Mouse (Mus musculus) ES-Bruce4 (cell line): ENCODE data around the gene Erc1. TPM values are rescaled to one million over a fixed set of nuclear protein-coding genes. Genes with fewer than 3 reads are reported as not detected.

Experiments used
- H3K27ac ChIP-seq: 2 replicates; pipeline ENCODE4 v1.5.1; 2012; ENCODE audit warnings: low read length, inconsistent platforms; ENCODE audit not compliant: insufficient read depth
- H3K27me3 ChIP-seq: 2 replicates; pipeline ENCODE4 v1.6.1; 2012; ENCODE audit warnings: mild to moderate bottlenecking, low read length, inconsistent platforms; ENCODE audit not compliant: control insufficient read depth, poor library complexity, insufficient read depth, severe bottlenecking
- H3K36me3 ChIP-seq: 2 replicates; pipeline ENCODE4 v1.6.1; 2012; ENCODE audit warnings: inconsistent platforms, mild to moderate bottlenecking, low read length, moderate library complexity; ENCODE audit not compliant: control insufficient read depth, poor library complexity, insufficient read depth, severe bottlenecking
- H3K4me1 ChIP-seq: one replicate; pipeline ENCODE4 v1.8.1; 2011; ENCODE audit warnings: low read length; ENCODE audit not compliant: control insufficient read depth, insufficient read depth
- H3K4me3 ChIP-seq: 2 replicates; pipeline ENCODE4 v1.5.1; 2011; ENCODE audit warnings: low read depth, mild to moderate bottlenecking, low read length
- H3K9ac ChIP-seq: 2 replicates; pipeline ENCODE4 v1.6.1; 2012; ENCODE audit warnings: low read depth, mild to moderate bottlenecking, inconsistent platforms; ENCODE audit not compliant: poor library complexity, severe bottlenecking
- H3K9me3 ChIP-seq: replicated peaks from 2 replicates; pipeline ENCODE4 v1.6.1; 2012; ENCODE audit warnings: mild to moderate bottlenecking, low read length, inconsistent platforms; ENCODE audit not compliant: control insufficient read depth, poor library complexity, insufficient read depth, severe bottlenecking
- CTCF ChIP-seq: IDR thresholded peaks from one replicate; pipeline ENCODE4 v1.8.1; 2011; ENCODE audit warnings: low read depth, low read length
- EP300 ChIP-seq: IDR thresholded peaks from 2 replicates; pipeline ENCODE4 v1.6.1; 2011; ENCODE audit warnings: low read depth, low read length; ENCODE audit not compliant: insufficient read depth
- POLR2A ChIP-seq: IDR thresholded peaks from one replicate; pipeline ENCODE4 v1.8.1; 2011; ENCODE audit warnings: low read length; ENCODE audit not compliant: insufficient read depth
- polyA plus RNA-seq: library from polyadenylated mRNA; stranded (reverse); fragments of >200 nt; gene quantifications from 2 replicates; pipeline ENCODE4 v1.2.4, GENCODE M21; 2011; ENCODE audit warnings: low read depth; ENCODE audit not compliant: missing spikeins, insufficient read depth, insufficient read length

Gene Erc1
- polyA plus RNA-seq = 51.2 and 55.6 TPM in 2 replicates

GRCm38 (mm10) chr6:119848034-119848695 lies at the start of gene Erc1:
Erc1 (minus strand) TSS chr6:119848167.
- H3K36me3 ChIP-seq = no peaks in the 10 kb centered on the region
- TF ChIP-seq CTCF = no peak
- no peak for TF ChIP-seq POLR2A
- TF ChIP-seq EP300 = no peak

GRCm38 (mm10) chr6:119892711-119893110 lies 44.7 kb upstream of the Erc1 start:
- Histone ChIP-seq H3K4me3 (no peak overlapping the region), H3K9ac (no peak overlapping the region), H3K9me3 (no peaks in the 10 kb centered on the region), H3K36me3 (no peaks in the 10 kb centered on the region), H3K27me3 (no peaks in the 10 kb centered on the region; the same call in 1 of the 2 replicates), H3K27ac (no peak overlapping the region), H3K4me1 (no peaks in the 10 kb centered on the region)
- TF ChIP-seq CTCF = no peak

More at GRCm38 (mm10) chr6:119848034-119848695, at the start of gene Erc1:
- H3K4me3 ChIP-seq = peak within 1 kb of the TSS; percentile 97
- peak within 1 kb of the TSS; percentile 64 for H3K27ac ChIP-seq
- no peaks in the 10 kb centered on the region for H3K27me3 ChIP-seq
- no peaks in the 10 kb centered on the region for H3K9me3 ChIP-seq
- peak within 1 kb of the TSS; percentile 90 for H3K9ac ChIP-seq
- H3K4me1 ChIP-seq = no peaks in the 10 kb centered on the region

- Histone ChIP-seq H3K9ac (no peak overlapping the region), H3K36me3 (no peaks in the 10 kb centered on the region), H3K27ac (no peak overlapping the region), H3K27me3 (no peaks in the 10 kb centered on the region), H3K4me1 (no peaks in the 10 kb centered on the region), H3K9me3 (no peaks in the 10 kb centered on the region), H3K4me3 (no peak overlapping the region)
- TF ChIP-seq CTCF (no peak), POLR2A (no peak), EP300 (no peak)
Observed at GRCm38 (mm10) chr6:119883151-119883550, 35.2 kb upstream of the Erc1 start.

GRCm38 (mm10) chr6:119864341-119865034 lies 16.5 kb upstream of the Erc1 start:
- H3K4me3 ChIP-seq = no peak overlapping the region
- H3K27ac ChIP-seq = no peak overlapping the region
- H3K27me3 ChIP-seq = no peaks in the 10 kb centered on the region
- H3K36me3 ChIP-seq = no peaks in the 10 kb centered on the region
- peaks cover 1% of the 10 kb centered on the region for H3K9me3 ChIP-seq
- H3K4me1 ChIP-seq = no peaks in the 10 kb centered on the region
- TF ChIP-seq POLR2A (no peak), CTCF (no peak), EP300 (no peak)
- H3K9ac ChIP-seq = no peak overlapping the region

- H3K9ac ChIP-seq = no peak overlapping the region
- no peak overlapping the region for H3K4me3 ChIP-seq
- H3K4me1 ChIP-seq = no peaks in the 10 kb centered on the region
- H3K36me3 ChIP-seq = no peaks in the 10 kb centered on the region
- H3K27ac ChIP-seq = no peak overlapping the region
- TF ChIP-seq POLR2A (no peak), EP300 (no peak), CTCF (no peak)
- peaks cover 2% of the 10 kb centered on the region for H3K9me3 ChIP-seq
- no peaks in the 10 kb centered on the region for H3K27me3 ChIP-seq
Observed at GRCm38 (mm10) chr6:119861519-119861918, 13.6 kb upstream of the Erc1 start.

GRCm38 (mm10) chr6:119860236-119860635 lies 12.3 kb upstream of the Erc1 start:
- Histone ChIP-seq H3K9ac (no peak overlapping the region), H3K4me3 (no peak overlapping the region), H3K4me1 (no peaks in the 10 kb centered on the region), H3K36me3 (no peaks in the 10 kb centered on the region), H3K27me3 (no peaks in the 10 kb centered on the region), H3K9me3 (peaks cover 2% of the 10 kb centered on the region), H3K27ac (no peak overlapping the region)
- no peak for TF ChIP-seq EP300
- no peak for TF ChIP-seq CTCF
- TF ChIP-seq POLR2A = no peak
